Mouse (Mus musculus): ENCODE measurements around the gene Fgf3. TPM values are rescaled to one million over a fixed set of nuclear protein-coding genes. Genes with fewer than 3 reads are reported as not detected.

The Fgf3 gene
- polyA plus RNA-seq, 1 experiment from 2014 or later: 0.05 TPM

DNA sequence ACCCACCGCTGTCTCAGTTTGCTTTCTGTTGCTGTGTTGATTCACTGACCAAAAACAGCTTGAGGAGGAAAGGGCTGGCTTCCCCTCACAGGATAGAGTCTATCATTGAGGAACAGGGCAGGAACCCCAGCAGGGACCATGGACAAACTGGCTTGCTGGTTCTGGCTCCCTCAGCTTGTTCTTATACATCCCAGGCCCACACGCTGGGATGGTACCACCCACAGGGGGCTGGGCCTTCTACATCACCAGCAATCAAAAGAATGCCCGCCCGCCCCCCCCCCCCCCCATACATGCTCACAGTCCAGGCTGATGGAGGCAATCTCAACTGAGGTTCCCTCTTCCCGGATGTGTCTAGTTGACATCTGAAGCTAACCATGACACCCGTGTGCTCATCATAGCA is 30.8 kb upstream of the Fgf3 start:
- Histone ChIP-seq H3K36me3 (ENCODE audit: control insufficient read depth, insufficient read depth) (no peaks in the 10 kb centered on the region), H3K4me2 (ENCODE audit: low read depth, low read length) (no peak overlapping the region), H3K9me3 (replicated peaks; ENCODE audit: control insufficient read depth, low read length) (no peaks in the 10 kb centered on the region), H3K27me3 (ENCODE audit: control insufficient read depth, insufficient read depth, low read depth, low read length) (no peaks in the 10 kb centered on the region), H3K27ac (ENCODE audit: low read length) (no peak overlapping the region), H3K4me1 (ENCODE audit: control insufficient read depth, low read depth, low read length) (peaks cover 14% of the 10 kb centered on the region), H3K4me3 (ENCODE audit: low read depth, low read length) (no peak overlapping the region), H3K9ac (ENCODE audit: low read depth, low read length) (no peak overlapping the region)
- no peak for ATAC-seq (ENCODE audit: low read depth)
- 64% methylated on average over 6 of the region's 6 CpGs for WGBS (ENCODE audit: insufficient replicate concordance)

DNA sequence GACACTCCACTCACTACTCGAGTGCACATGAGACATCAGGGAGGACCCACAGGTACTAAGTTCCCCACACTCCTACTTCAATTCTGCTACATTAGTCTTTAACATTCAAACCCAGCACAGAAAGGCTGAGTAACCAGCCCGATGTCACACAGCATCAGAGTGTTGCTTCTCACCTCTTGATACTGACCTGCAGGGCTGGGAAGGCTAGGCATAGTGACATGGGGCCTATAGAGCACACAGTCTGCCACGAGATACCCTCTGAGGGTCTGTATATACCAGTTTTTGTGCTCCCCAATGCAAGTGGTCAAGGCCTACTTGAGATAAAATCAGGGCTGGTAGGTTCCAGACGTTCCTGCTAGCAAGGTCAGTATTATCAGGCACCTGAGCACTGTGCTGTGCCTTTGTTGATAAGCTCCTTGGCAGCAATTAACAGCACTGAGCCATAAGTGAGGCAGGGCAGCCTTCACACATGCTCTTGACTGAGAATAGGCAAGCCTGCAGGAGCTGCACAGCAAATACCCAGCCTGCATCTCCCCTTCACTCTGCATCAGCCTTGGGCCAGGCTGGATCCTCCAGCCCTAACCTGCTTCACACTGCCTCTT is 29.8 kb upstream of the Fgf3 start:
- Histone ChIP-seq H3K27ac (ENCODE audit: low read length) (no peak overlapping the region), H3K9ac (ENCODE audit: low read depth, low read length) (no peak overlapping the region; the same call in 1 of the 2 replicates), H3K27me3 (ENCODE audit: control insufficient read depth, insufficient read depth, low read depth, low read length) (no peaks in the 10 kb centered on the region), H3K4me3 (ENCODE audit: low read depth, low read length) (no peak overlapping the region), H3K4me1 (ENCODE audit: control insufficient read depth, low read depth, low read length) (peaks cover 14% of the 10 kb centered on the region), H3K4me2 (ENCODE audit: low read depth, low read length) (peak overlapping the region; percentile 9; the same call in 1 of the 2 replicates), H3K9me3 (replicated peaks; ENCODE audit: control insufficient read depth, low read length) (no peaks in the 10 kb centered on the region), H3K36me3 (ENCODE audit: control insufficient read depth, insufficient read depth) (no peaks in the 10 kb centered on the region)
- 27% methylated on average over 4 of the region's 4 CpGs for WGBS (ENCODE audit: insufficient replicate concordance)
- peak; percentile 86 for ATAC-seq (ENCODE audit: low read depth)

DNA sequence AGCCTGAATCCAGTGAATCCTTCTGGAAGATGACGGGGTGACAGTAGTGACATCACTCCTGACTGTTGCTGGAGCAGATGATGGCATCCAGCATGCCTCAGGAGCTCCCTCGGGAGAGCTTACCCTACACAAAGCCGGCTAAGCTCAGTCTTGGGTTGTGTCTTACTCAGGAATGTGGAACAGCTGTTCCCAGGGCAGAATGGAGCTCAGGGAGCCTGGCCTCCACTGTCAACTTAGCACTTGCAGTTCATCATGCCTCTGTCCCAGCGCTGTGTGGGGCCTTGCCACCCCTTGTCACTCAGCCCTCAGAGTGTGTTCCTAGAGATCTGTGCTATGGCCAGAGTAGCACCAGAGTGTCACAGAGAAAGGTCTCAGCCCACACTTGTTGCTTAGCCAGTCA is 26.4 kb upstream of the Fgf3 start:
- no peaks in the 10 kb centered on the region for H3K27me3 ChIP-seq (ENCODE audit: control insufficient read depth, insufficient read depth, low read depth, low read length)
- H3K4me1 ChIP-seq (ENCODE audit: control insufficient read depth, low read depth, low read length): peaks cover 14% of the 10 kb centered on the region
- no peak overlapping the region for H3K9ac ChIP-seq (ENCODE audit: low read depth, low read length)
- H3K36me3 ChIP-seq (ENCODE audit: control insufficient read depth, insufficient read depth): no peaks in the 10 kb centered on the region
- H3K9me3 ChIP-seq (replicated peaks; ENCODE audit: control insufficient read depth, low read length): no peaks in the 10 kb centered on the region
- ATAC-seq (ENCODE audit: low read depth): no peak
- 49% methylated on average over 4 of the region's 4 CpGs for WGBS (ENCODE audit: insufficient replicate concordance)
- no peak overlapping the region for H3K4me2 ChIP-seq (ENCODE audit: low read depth, low read length)
- no peak overlapping the region for H3K4me3 ChIP-seq (ENCODE audit: low read depth, low read length)
- no peak overlapping the region for H3K27ac ChIP-seq (ENCODE audit: low read length)

DNA sequence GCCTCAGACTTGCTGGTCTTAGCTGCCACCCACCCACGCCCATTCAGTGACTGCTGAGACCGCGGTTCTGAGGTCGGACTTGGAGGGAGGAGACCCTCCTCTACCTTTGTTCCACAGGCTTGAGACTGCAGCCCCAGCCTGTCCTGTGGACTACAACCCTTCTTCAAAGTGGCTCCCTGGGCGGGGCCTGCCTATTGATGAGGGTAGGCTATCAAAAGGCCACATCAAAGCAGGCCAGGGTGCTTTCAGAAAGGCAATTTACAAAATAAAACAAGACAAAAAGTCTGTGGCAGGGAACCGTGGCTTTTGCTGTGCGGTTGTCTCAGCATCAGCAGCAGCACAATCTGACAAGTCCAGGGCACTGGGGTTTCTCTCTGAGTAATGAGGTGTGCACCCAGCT is 16.0 kb upstream of the Fgf3 start:
- Histone ChIP-seq H3K36me3 (ENCODE audit: control insufficient read depth, insufficient read depth) (no peaks in the 10 kb centered on the region), H3K27ac (ENCODE audit: low read length) (no peak overlapping the region), H3K4me3 (ENCODE audit: low read depth, low read length) (no peak overlapping the region), H3K9ac (ENCODE audit: low read depth, low read length) (no peak overlapping the region), H3K4me1 (ENCODE audit: control insufficient read depth, low read depth, low read length) (no peaks in the 10 kb centered on the region), H3K27me3 (ENCODE audit: control insufficient read depth, insufficient read depth, low read depth, low read length) (no peaks in the 10 kb centered on the region), H3K9me3 (replicated peaks; ENCODE audit: control insufficient read depth, low read length) (no peaks in the 10 kb centered on the region), H3K4me2 (ENCODE audit: low read depth, low read length) (no peak overlapping the region)
- ATAC-seq (ENCODE audit: low read depth): no peak
- WGBS (ENCODE audit: insufficient replicate concordance): 43% methylated on average over 7 of the region's 7 CpGs

DNA sequence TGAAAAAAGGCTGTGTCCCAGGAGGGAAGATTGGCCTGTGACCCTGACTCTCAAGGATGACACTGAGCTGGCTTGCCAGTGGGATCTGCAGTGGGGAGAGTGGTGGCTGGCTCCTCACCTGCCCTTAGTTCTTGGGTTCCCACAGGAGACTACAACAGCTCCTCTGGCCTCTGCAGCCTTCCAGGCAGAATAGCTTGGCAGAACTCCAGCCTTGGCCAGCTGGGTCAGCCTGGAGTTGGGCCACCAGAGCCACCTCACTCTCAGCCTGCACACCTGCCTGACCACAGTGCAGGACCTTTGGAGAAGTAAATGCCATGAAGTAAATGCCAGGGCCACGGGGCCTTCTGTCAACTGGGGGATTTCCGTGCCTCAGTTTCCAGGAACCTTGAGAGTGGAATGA is 13.9 kb upstream of the Fgf3 start:
- no peaks in the 10 kb centered on the region for H3K27me3 ChIP-seq (ENCODE audit: control insufficient read depth, insufficient read depth, low read depth, low read length)

DNA sequence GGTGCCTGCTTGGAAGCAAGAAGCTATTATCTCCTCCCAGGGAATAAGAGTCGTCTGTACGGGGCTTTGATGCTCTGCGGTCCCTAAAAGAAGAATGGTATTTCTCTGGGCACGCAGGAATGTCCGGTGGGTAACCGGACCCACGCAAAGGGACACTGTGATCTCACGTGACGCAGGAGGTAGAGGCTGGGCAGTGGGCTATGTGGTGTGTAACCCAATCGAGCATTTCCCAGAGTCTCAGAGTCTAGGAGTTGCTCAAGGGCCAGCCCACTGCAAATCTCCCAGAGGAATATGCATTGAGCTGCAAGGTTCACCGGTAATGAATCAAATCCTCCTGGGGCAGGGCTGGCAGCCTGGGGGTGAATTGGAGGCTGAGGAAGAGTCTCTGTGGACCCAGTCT is 9.5 kb upstream of the Fgf3 start:
- Histone ChIP-seq H3K9ac (ENCODE audit: low read depth, low read length) (no peak overlapping the region), H3K36me3 (ENCODE audit: control insufficient read depth, insufficient read depth) (no peaks in the 10 kb centered on the region), H3K4me3 (ENCODE audit: low read depth, low read length) (no peak overlapping the region), H3K27ac (ENCODE audit: low read length) (no peak overlapping the region), H3K4me1 (ENCODE audit: control insufficient read depth, low read depth, low read length) (no peaks in the 10 kb centered on the region), H3K4me2 (ENCODE audit: low read depth, low read length) (no peak overlapping the region), H3K27me3 (ENCODE audit: control insufficient read depth, insufficient read depth, low read depth, low read length) (no peaks in the 10 kb centered on the region), H3K9me3 (replicated peaks; ENCODE audit: control insufficient read depth, low read length) (no peaks in the 10 kb centered on the region)
- WGBS (ENCODE audit: insufficient replicate concordance): 63% methylated on average over 11 of the region's 11 CpGs
- no peak for ATAC-seq (ENCODE audit: low read depth)

More for the DNA sequence above, 13.9 kb upstream of the Fgf3 start:
- no peak overlapping the region for H3K4me3 ChIP-seq (ENCODE audit: low read depth, low read length)
- no peak overlapping the region for H3K9ac ChIP-seq (ENCODE audit: low read depth, low read length)
- no peak overlapping the region for H3K27ac ChIP-seq (ENCODE audit: low read length)
- no peaks in the 10 kb centered on the region for H3K36me3 ChIP-seq (ENCODE audit: control insufficient read depth, insufficient read depth)
- H3K9me3 ChIP-seq (replicated peaks; ENCODE audit: control insufficient read depth, low read length): no peaks in the 10 kb centered on the region
- H3K4me2 ChIP-seq (ENCODE audit: low read depth, low read length): no peak overlapping the region
- 63% methylated on average over 2 of the region's 2 CpGs for WGBS (ENCODE audit: insufficient replicate concordance)
- H3K4me1 ChIP-seq (ENCODE audit: control insufficient read depth, low read depth, low read length): no peaks in the 10 kb centered on the region
- no peak for ATAC-seq (ENCODE audit: low read depth)

DNA sequence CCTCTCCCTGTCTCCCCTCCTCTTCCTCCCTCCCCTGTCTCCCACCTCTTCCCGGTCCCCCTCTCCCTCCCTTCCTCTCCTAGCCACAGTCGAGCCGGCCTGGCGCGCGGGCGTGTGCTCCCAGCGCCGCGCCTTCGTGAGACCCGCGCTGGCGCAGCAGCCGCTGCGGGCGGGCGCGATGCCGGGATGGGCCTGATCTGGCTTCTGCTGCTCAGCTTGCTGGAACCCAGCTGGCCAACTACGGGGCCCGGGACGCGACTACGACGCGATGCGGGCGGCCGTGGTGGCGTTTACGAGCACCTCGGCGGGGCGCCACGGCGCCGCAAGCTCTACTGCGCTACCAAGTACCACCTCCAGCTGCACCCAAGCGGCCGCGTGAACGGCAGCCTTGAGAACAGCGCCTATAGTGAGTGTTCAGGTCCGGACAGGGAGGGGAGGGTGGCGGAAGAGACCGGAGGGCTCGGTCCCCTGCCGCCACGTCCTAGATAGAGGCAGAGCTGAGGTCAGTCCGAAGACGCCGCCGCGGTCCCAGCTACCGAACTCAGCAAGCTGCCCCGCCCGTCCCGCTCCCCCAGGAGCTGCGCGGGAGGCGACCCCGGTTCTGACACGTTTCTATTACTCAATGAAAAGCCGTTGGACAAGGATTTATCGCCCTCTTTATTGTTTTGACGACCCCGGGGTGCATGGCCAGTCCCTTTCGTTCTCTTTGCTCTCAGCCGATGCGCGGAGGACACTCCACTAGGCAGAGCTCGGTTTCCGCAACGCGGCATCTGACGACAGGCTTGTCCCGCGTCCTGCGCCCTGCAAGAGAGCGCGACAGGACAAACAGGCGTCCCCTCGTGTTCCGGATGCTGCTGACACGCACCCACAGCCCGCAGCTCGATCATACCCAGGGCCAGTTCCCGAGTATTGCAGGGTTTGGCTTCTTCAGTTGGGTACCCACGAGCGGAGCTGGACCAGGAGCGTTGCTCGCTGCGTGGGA is 930 bp downstream of the Fgf3 start:
- WGBS (ENCODE audit: insufficient replicate concordance): under 1% methylated on average over 94 of the region's 94 CpGs
- Histone ChIP-seq H3K4me2 (ENCODE audit: low read depth, low read length) (no peak overlapping the region), H3K27ac (ENCODE audit: low read length) (no peak overlapping the region), H3K9ac (ENCODE audit: low read depth, low read length) (no peak overlapping the region), H3K27me3 (ENCODE audit: control insufficient read depth, insufficient read depth, low read depth, low read length) (peaks cover 67% of the 10 kb centered on the region), H3K36me3 (ENCODE audit: control insufficient read depth, insufficient read depth) (no peaks in the 10 kb centered on the region), H3K9me3 (replicated peaks; ENCODE audit: control insufficient read depth, low read length) (no peaks in the 10 kb centered on the region), H3K4me1 (ENCODE audit: control insufficient read depth, low read depth, low read length) (no peaks in the 10 kb centered on the region), H3K4me3 (ENCODE audit: low read depth, low read length) (no peak overlapping the region)
- no peak for ATAC-seq (ENCODE audit: low read depth)

DNA sequence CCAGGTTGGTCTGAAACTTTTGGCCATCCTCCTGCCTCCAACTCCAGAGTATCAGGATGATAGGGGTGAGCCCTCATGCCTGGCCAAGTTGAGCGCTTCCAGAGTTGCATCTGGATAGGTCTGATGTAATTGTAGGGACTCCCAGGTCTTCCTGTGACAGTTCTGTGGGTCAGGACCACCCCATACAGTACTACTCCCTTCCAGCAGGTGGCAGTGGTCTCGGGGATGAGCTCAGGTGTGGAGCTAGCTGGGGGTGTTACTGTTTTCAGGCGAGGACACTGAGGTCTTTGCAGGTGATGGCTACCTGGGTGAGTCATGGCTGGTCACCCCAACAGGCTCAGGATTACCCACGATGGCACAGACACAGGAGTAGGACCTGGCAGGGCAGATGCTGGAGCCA is 8.3 kb downstream of the Fgf3 start:
- no peaks in the 10 kb centered on the region for H3K36me3 ChIP-seq (ENCODE audit: control insufficient read depth, insufficient read depth)
- H3K4me3 ChIP-seq (ENCODE audit: low read depth, low read length): no peak overlapping the region
- no peaks in the 10 kb centered on the region for H3K9me3 ChIP-seq (replicated peaks; ENCODE audit: control insufficient read depth, low read length)
- ATAC-seq (ENCODE audit: low read depth): no peak
- H3K4me1 ChIP-seq (ENCODE audit: control insufficient read depth, low read depth, low read length): no peaks in the 10 kb centered on the region
- WGBS (ENCODE audit: insufficient replicate concordance): 8% methylated on average over 4 of the region's 4 CpGs
- no peak overlapping the region for H3K9ac ChIP-seq (ENCODE audit: low read depth, low read length)
- peaks cover 17% of the 10 kb centered on the region for H3K27me3 ChIP-seq (ENCODE audit: control insufficient read depth, insufficient read depth, low read depth, low read length)
- H3K4me2 ChIP-seq (ENCODE audit: low read depth, low read length): no peak overlapping the region
- H3K27ac ChIP-seq (ENCODE audit: low read length): no peak overlapping the region

DNA sequence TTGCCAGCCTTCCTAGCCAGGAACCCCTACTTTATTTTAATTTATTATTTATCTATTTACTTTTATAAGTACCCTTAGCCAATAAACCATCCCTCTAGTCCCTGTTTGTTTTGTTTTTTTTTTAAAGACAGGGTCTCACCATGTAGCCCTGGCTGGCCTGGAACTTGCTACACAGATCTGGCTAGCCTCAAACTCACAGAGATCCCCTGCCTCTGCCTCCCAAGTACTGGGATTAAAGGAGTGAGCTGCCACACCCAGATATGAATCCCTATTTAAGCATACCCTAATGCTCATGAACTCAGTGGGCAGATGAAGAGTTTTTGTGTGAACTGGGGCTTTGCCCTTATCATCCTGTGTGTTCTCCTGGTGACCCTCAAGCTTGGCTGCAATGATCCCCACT is 9.2 kb downstream of the Fgf3 start, which contains the start of gene Fgf4:
Fgf4 (plus strand) TSS at position 301 of the 400 bp plus-strand sequence.
- H3K27me3 ChIP-seq (ENCODE audit: control insufficient read depth, insufficient read depth, low read depth, low read length): peaks cover 9% of the 10 kb centered on the region
- ATAC-seq (ENCODE audit: low read depth): no peak

More for the DNA sequence above, 9.2 kb downstream of the Fgf3 start, which contains the start of gene Fgf4:
- H3K4me2 ChIP-seq (ENCODE audit: low read depth, low read length): no peak within 1 kb of the TSS
- H3K27ac ChIP-seq (ENCODE audit: low read length): no peak within 1 kb of the TSS
- no peak within 1 kb of the TSS for H3K4me3 ChIP-seq (ENCODE audit: low read depth, low read length)
- no peaks in the 10 kb centered on the region for H3K9me3 ChIP-seq (replicated peaks; ENCODE audit: control insufficient read depth, low read length)
- H3K4me1 ChIP-seq (ENCODE audit: control insufficient read depth, low read depth, low read length): no peaks in the 10 kb centered on the region
- no peak within 1 kb of the TSS for H3K9ac ChIP-seq (ENCODE audit: low read depth, low read length)
- H3K36me3 ChIP-seq (ENCODE audit: control insufficient read depth, insufficient read depth): no peaks in the 10 kb centered on the region
